Mouse (Mus musculus) gastrocnemius, adult 8-10 months (tissue): ENCODE data around the gene Foxo1. TPM values are rescaled to one million over a fixed set of nuclear protein-coding genes. Genes with fewer than 3 reads are reported as not detected.

Source experiments
- DNase-seq, 2 experiments: peaks; one replicate each; pipeline ENCODE4 v3.0.0; 2022; ENCODE audit warnings: low spot score in 2 of 2
- total RNA-seq, 4 experiments: library from RNA; stranded (reverse); gene quantifications; 2 replicates each; pipeline ENCODE4 v1.2.4; 2022

Gene Foxo1
- total RNA-seq, 4 experiments from 2014 or later: 10.1 to 36.4 (median 14.5) TPM

GRCm38 (mm10) chr3:52303301-52303700, 35.2 kb downstream of the Foxo1 start:
- DNase-seq: no peak

GRCm38 (mm10) chr3:52308586-52309321, 40.6 kb downstream of the Foxo1 start:
- no peak for DNase-seq

GRCm38 (mm10) chr3:52320516-52321270, 52.6 kb downstream of the Foxo1 start:
- DNase-seq: no peak

DNA sequence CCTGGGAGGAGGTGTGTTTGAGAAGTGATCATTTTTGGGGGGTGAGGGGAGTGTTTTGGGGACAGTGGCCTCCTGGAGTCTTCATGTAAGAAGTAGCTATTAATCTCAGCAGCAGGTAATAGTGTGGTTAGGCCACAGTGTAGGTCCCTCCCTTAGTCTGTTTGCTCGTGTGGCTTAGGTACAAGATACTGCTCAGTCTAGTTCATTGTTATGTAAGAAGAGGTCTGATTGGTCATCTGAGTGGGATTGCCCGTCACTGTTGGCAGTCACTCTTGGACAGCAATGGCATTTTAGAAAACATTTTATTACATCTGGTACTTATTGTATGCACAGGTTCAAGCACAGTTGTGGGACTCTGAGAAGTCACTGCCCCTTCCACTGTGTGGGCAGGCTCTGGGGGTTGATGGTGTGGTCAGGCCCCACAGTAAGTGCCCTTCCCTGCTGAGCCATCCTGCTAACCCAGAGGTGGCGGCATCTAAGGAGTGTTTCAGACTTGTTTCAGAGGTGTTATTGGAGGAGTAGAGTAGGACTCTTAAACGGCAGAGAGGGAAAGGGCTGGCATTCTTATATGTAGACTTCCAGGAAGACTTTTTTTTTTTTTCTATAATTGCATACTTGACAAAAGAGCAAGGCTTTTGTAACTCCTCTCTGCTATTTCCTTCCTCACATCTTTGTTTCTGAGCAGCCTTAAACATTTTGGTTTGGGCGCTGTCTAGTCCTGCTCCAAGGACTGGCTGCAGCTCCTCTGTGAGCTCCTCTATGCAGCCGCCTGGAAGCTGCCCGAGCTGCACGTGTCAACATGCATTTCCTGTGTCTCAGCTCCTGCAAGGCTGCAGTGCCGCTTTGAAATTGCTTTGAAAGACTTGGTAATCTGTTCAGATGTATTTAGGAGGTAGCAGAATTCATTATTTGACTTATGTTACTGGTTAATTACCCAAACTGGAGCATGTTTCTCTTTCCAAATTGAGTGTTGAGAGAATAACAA, 54.6 kb downstream of the Foxo1 start:
- no peak for DNase-seq

DNA sequence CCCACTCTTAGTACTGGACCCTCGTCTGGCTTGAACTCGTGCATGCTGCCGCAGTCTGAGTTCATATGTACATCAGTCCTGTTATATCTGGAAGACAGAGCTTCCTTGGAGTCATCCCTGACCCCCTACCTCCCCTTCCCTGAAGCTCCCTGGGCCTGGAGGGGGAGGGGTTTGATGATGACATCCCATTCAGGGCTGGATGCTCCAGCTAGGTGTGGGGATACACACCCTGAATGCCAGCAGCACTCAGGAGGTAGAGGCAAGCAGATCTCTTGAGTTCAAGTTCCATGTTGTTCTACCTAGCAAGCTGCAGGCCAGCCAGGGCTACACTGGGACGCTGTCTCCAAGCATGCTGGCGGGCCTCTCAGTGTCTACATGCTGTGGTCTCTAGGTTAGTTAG, 56.9 kb downstream of the Foxo1 start:
- DNase-seq: no peak

DNA sequence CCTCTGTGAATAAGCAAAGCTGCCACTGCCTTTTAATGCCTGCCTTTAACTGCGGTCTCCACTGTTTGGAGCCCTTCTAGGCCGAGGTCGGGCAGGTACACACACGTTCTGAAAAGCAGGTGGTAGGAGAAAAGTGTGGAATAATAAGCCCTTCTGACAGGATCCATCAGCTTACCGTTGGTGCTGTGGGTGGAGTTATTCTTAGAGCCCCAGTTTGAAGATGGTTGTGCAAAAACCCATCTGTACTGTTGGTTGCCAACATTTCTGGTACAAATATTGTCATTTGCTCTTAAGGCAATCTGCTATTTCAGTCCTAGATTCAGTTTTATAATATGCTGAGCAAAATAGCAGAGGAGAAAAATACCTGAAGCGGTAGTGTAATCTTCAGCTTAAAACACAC, 58.6 kb downstream of the Foxo1 start:
- DNase-seq: no peak

DNA sequence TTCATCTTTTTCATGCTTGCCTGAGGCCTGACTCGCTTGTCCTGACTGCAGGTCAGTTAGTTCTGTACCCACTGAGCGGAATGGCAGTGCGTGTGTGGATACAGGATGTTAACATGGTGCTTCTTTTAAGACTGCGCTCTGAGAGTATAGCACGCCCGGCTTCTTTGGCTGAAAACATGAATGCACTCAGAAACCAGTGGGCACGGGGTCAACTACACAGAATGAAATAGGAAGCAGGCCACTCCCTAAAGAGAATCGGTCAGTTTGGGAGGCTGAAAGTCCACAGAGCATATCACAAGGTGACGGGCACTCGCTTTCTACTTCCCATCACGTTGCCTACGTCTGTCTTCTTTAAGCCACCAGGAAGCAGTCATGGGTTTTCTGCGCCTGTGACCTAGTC, 59.0 kb downstream of the Foxo1 start:
- no peak for DNase-seq

- no peak for DNase-seq
These were observed 63.6 kb downstream of the Foxo1 start for GRCm38 (mm10) chr3:52331709-52332108.

DNA sequence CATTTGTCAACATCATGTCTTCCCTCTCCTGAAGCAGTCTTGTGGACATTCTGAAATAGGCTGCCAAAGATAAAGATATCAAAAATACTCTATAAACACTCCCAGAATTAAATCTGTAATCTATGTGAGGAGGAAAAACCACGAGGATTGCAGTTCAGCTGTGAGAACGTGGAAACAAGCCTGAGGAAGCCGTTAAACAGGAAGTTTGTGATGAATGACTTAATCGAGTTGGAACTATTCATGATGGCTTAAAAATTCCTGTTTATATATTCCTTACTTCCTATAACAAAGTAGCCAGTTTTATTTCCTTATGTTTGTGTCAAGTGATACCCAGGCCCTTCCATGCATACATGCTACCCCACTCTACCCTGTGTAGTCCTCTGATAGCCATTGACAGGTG, 70.6 kb downstream of the Foxo1 start:
- DNase-seq: no peak

- no peak for DNase-seq
These were observed 72.3 kb downstream of the Foxo1 start for GRCm38 (mm10) chr3:52340336-52341034.

GRCm38 (mm10) chr3:52342226-52342625, 74.1 kb downstream of the Foxo1 start:
- DNase-seq: no peak

DNA sequence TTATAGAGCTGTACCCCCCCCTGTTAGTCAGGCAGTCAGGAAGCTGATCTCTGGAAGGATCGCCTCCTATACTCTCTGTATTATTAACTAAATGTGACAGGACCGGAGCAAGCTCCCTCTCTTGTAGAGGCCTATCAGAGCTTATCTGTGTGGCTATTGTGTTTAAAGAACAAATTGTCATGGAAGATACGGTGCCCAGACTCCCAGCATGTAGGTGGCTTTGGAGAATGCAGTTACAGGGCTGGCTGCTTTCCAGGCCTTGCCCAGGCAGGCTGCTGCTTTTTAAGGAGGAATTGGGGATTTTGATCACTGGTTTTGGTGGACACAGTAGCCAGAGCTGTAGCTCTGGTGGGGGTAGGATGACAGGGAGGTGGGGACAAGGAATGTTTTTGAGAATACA, 74.7 kb downstream of the Foxo1 start:
- DNase-seq: no peak

GRCm38 (mm10) chr3:52343270-52344070, 75.3 kb downstream of the Foxo1 start:
- DNase-seq: no peak

DNA sequence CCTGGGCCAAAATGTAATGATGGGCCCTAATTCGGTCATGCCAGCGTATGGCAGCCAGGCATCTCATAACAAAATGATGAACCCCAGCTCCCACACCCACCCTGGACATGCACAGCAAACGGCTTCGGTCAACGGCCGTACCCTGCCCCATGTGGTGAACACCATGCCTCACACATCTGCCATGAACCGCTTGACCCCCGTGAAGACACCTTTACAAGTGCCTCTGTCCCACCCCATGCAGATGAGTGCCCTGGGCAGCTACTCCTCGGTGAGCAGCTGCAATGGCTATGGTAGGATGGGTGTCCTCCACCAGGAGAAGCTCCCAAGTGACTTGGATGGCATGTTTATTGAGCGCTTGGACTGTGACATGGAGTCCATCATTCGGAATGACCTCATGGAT, 77.7 kb downstream of the Foxo1 start:
- DNase-seq: no peak

- no peak for DNase-seq
These were observed 79.0 kb downstream of the Foxo1 start for GRCm38 (mm10) chr3:52346986-52347710.

DNA sequence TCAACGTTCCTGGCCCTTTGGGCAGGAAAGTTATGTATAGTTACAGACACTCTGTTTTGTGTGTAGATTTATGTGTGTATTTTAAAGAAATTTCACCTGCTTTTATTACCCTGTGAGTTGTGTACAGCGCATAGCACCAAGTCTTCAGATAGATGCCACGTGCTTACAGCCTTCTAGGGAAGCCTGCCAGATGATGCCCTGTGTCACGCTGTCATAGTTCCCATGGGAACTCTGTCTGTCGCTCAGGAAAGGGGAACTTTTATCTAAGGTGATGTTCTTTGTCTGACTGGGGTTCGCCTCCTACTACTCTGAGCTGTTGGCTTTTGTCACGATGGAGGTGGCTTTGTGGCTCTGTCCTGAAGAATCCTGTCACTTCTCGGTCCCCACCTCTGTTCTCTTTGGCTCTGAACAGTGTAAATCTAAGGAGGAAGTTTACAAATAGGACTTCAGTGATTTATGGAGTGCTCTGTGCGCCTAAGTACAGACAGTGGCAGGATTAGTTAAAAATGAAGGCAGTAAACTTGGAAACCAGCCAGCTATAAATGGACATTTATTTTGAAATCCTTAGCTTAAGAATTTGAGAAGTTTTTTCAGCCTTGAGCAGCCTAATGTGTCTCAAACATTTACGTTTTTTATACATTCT, 80.0 kb downstream of the Foxo1 start:
- no peak for DNase-seq

- no peak for DNase-seq
These were observed 82.5 kb downstream of the Foxo1 start for GRCm38 (mm10) chr3:52350636-52351035.

- DNase-seq: no peak
These were observed 83.8 kb downstream of the Foxo1 start for GRCm38 (mm10) chr3:52351901-52352300.

DNA sequence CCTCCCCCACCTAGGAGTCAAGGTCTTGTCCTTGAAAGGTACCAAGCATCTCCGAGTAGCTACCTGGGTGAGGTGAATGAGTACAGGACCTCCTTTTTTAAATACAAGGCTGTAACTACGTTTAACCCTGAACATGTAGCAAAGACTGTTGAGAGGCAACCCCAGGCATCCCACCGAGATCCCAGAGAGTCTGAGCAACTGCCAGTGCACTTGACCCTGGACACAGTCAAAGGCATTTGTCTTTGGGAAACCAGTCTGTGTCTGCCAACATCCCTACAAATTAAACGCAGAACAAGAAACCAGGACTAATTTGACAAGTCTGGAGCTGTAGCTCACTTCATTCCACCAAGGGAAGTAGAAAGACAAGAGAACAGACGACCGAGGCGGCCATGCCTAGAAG, 86.1 kb downstream of the Foxo1 start:
- DNase-seq: no peak
